Mouse (Mus musculus): Measurements from ENCODE around the gene Smagp. TPM values are rescaled to one million over a fixed set of nuclear protein-coding genes. Genes with fewer than 3 reads are reported as not detected.

The Smagp gene
- polyA plus RNA-seq, 1 experiment from 2014 or later: 33.3 TPM

DNA sequence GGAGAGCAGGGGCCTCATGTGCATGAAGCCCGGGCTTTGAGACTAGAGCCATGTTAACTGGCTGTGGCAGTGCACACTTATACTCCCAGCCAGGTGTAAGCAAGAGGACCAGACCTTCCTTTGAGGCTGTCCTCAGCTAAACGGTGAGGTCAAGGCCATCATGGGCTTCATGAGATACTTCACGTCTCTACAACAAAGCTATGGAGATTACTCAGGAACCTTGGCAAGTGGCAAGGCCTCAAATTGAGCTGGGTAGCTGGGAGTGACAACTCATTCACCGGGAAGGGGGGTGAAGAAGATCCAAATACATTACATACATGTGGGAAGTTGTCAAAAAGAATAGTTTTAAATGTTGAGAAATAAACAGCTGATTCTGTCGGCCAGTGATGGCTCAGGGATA is 24.1 kb upstream of the Smagp start:
- no peaks in the 10 kb centered on the region for H3K27me3 ChIP-seq (ENCODE audit: control insufficient read depth, insufficient read depth, low read length)

DNA sequence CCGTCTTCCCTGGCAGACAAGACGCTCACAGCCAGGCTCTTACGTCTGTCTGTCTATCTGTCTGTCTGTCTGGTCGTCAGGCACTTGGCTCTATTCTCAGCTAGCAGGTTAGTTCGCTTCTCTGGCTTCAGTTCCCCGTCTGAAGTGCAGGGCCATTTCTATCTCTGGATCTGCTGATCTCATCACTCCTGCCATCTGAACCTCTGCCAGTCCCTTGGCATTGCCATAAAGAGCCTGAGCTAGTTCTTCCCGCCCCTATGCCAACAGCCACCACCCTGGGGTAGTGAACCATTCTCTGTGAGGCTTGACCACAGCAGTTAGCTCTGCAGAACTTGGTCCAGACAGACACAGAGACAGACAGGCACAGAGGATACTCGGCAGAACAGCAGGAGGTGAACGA is 23.6 kb upstream of the Smagp start:
- H3K4me3 ChIP-seq (ENCODE audit: low read depth, low read length): no peak overlapping the region
- no peak for ATAC-seq (ENCODE audit: insufficient number of reproducible peaks, insufficient read depth, low FRiP score, low read depth)
- H3K36me3 ChIP-seq (ENCODE audit: control insufficient read depth, insufficient read depth, low read length): no peaks in the 10 kb centered on the region
- 86% methylated on average over 9 of the region's 9 CpGs for WGBS
- no peak overlapping the region for H3K4me2 ChIP-seq (replicated peaks; ENCODE audit: low read depth, low read length)
- H3K27me3 ChIP-seq (ENCODE audit: control insufficient read depth, insufficient read depth, low read length): no peaks in the 10 kb centered on the region
- no peaks in the 10 kb centered on the region for H3K9me3 ChIP-seq (ENCODE audit: control insufficient read depth, low read depth, low read length)
- H3K27ac ChIP-seq (ENCODE audit: low read length): no peak overlapping the region
- H3K9ac ChIP-seq (replicated peaks; ENCODE audit: low read depth, low read length): no peak overlapping the region
- H3K4me1 ChIP-seq (ENCODE audit: control insufficient read depth, insufficient read depth, low read length): no peaks in the 10 kb centered on the region

More for the DNA sequence above, 24.1 kb upstream of the Smagp start:
- Histone ChIP-seq H3K27ac (ENCODE audit: low read length) (no peak overlapping the region), H3K4me2 (replicated peaks; ENCODE audit: low read depth, low read length) (no peak overlapping the region), H3K36me3 (ENCODE audit: control insufficient read depth, insufficient read depth, low read length) (no peaks in the 10 kb centered on the region), H3K4me1 (ENCODE audit: control insufficient read depth, insufficient read depth, low read length) (peaks cover 5% of the 10 kb centered on the region; the same call in 1 of the 2 replicates), H3K4me3 (ENCODE audit: low read depth, low read length) (no peak overlapping the region), H3K9ac (replicated peaks; ENCODE audit: low read depth, low read length) (no peak overlapping the region), H3K9me3 (ENCODE audit: control insufficient read depth, low read depth, low read length) (no peaks in the 10 kb centered on the region)
- ATAC-seq (ENCODE audit: insufficient number of reproducible peaks, insufficient read depth, low FRiP score, low read depth): no peak
- WGBS: 93% methylated on average over 5 of the region's 5 CpGs

DNA sequence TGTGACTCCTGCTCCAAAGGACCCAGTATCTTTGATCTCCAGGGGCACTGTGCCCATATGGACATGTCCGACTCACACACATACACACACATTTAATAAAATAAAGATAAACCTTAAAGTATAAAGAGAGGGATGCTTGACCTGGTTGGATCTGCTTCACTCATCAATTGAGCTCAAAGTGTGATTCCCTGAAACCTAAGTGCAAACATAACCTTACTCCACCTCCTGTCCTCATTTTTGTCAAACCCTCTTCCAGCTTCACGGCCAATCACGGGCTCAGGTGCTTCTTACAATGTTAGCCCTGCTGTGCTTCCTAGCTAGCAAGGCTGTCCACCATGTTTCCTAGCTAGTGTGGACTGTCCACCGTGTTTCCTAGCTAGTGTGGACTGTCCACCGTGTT is 18.5 kb upstream of the Smagp start:
- ATAC-seq (ENCODE audit: insufficient number of reproducible peaks, insufficient read depth, low FRiP score, low read depth): no peak
- H3K4me1 ChIP-seq (ENCODE audit: control insufficient read depth, insufficient read depth, low read length): no peaks in the 10 kb centered on the region
- no peaks in the 10 kb centered on the region for H3K36me3 ChIP-seq (ENCODE audit: control insufficient read depth, insufficient read depth, low read length)
- H3K9ac ChIP-seq (replicated peaks; ENCODE audit: low read depth, low read length): no peak overlapping the region
- H3K4me3 ChIP-seq (ENCODE audit: low read depth, low read length): no peak overlapping the region
- H3K9me3 ChIP-seq (ENCODE audit: control insufficient read depth, low read depth, low read length): no peaks in the 10 kb centered on the region
- no peak overlapping the region for H3K4me2 ChIP-seq (replicated peaks; ENCODE audit: low read depth, low read length)
- WGBS: 83% methylated on average over 5 of the region's 5 CpGs
- H3K27ac ChIP-seq (ENCODE audit: low read length): no peak overlapping the region
- no peaks in the 10 kb centered on the region for H3K27me3 ChIP-seq (ENCODE audit: control insufficient read depth, insufficient read depth, low read length)

DNA sequence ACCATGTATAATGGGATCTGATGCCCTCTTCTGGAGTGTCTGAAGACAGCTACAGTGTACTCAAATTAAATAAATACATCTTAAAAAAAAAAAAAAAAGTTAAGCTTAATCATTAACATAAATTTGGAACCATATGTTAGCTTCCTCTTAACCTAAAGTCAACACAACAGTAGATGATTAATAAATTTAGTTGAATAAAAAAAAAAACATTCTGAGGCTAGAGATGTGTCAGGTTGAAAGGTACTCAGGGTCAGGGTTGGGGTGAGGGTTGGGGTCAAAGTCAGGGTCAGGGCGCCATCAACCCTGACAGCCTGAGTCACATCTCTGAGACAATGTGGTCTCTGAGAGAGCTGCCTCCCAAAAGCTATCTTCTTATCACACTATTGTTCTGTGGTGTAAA is 17.5 kb upstream of the Smagp start:
- no peak for ATAC-seq (ENCODE audit: insufficient number of reproducible peaks, insufficient read depth, low FRiP score, low read depth)
- no peak overlapping the region for H3K9ac ChIP-seq (replicated peaks; ENCODE audit: low read depth, low read length)
- H3K4me1 ChIP-seq (ENCODE audit: control insufficient read depth, insufficient read depth, low read length): no peaks in the 10 kb centered on the region
- no peaks in the 10 kb centered on the region for H3K9me3 ChIP-seq (ENCODE audit: control insufficient read depth, low read depth, low read length)
- no peak overlapping the region for H3K4me2 ChIP-seq (replicated peaks; ENCODE audit: low read depth, low read length)
- H3K4me3 ChIP-seq (ENCODE audit: low read depth, low read length): no peak overlapping the region
- no peak overlapping the region for H3K27ac ChIP-seq (ENCODE audit: low read length)
- no peaks in the 10 kb centered on the region for H3K27me3 ChIP-seq (ENCODE audit: control insufficient read depth, insufficient read depth, low read length)
- 83% methylated on average over 1 of the region's 1 CpGs for WGBS
- H3K36me3 ChIP-seq (ENCODE audit: control insufficient read depth, insufficient read depth, low read length): no peaks in the 10 kb centered on the region

DNA sequence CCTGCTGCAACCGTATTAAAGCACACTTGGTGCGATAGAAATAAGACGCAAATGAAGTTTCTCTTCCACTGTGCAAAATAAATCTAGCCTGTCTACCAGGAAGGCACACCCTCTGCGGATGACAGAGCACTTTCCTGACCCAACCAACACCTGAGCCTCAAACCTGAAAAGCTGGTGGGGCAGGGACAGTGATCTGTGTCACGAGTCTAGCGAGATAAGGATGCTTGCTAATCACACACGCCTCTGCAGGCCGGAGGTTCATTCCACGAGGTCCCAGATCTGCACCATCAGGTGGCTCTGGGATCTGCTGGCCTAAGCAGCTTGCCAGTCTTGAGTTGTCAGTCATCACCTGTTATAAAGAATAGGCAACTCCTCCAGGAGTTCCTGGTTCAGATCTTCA is 14.9 kb upstream of the Smagp start:
- Histone ChIP-seq H3K4me3 (ENCODE audit: low read depth, low read length) (no peak overlapping the region), H3K9me3 (ENCODE audit: control insufficient read depth, low read depth, low read length) (no peaks in the 10 kb centered on the region), H3K36me3 (ENCODE audit: control insufficient read depth, insufficient read depth, low read length) (no peaks in the 10 kb centered on the region), H3K4me1 (ENCODE audit: control insufficient read depth, insufficient read depth, low read length) (no peaks in the 10 kb centered on the region), H3K27ac (ENCODE audit: low read length) (no peak overlapping the region), H3K4me2 (replicated peaks; ENCODE audit: low read depth, low read length) (no peak overlapping the region), H3K27me3 (ENCODE audit: control insufficient read depth, insufficient read depth, low read length) (no peaks in the 10 kb centered on the region), H3K9ac (replicated peaks; ENCODE audit: low read depth, low read length) (no peak overlapping the region)
- ATAC-seq (ENCODE audit: insufficient number of reproducible peaks, insufficient read depth, low FRiP score, low read depth): no peak
- 67% methylated on average over 9 of the region's 9 CpGs for WGBS

DNA sequence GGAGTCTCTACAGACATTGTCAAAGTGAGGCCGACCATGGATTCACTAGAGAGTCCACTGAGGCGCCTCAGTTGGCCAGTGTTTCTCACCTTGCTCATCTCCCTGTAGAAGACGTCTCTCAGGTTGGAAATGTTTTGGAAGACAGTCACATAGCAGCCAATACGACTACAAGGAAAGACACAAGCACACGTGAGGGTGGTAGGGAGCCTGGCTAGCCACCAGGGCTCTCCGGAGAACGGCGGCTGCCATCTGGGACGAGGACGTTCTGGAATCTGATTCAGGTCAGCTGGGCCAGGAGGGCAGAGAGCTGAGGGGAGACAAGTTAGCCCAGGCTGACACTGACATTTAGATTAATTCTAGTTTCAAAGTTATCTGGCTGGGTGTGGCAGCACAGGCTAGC is 13.4 kb upstream of the Smagp start:
- Histone ChIP-seq H3K9ac (replicated peaks; ENCODE audit: low read depth, low read length) (no peak overlapping the region), H3K27me3 (ENCODE audit: control insufficient read depth, insufficient read depth, low read length) (no peaks in the 10 kb centered on the region), H3K36me3 (ENCODE audit: control insufficient read depth, insufficient read depth, low read length) (no peaks in the 10 kb centered on the region), H3K4me2 (replicated peaks; ENCODE audit: low read depth, low read length) (no peak overlapping the region), H3K9me3 (ENCODE audit: control insufficient read depth, low read depth, low read length) (no peaks in the 10 kb centered on the region), H3K4me3 (ENCODE audit: low read depth, low read length) (no peak overlapping the region), H3K27ac (ENCODE audit: low read length) (no peak overlapping the region), H3K4me1 (ENCODE audit: control insufficient read depth, insufficient read depth, low read length) (no peaks in the 10 kb centered on the region)
- ATAC-seq (ENCODE audit: insufficient number of reproducible peaks, insufficient read depth, low FRiP score, low read depth): no peak
- 82% methylated on average over 10 of the region's 10 CpGs for WGBS

DNA sequence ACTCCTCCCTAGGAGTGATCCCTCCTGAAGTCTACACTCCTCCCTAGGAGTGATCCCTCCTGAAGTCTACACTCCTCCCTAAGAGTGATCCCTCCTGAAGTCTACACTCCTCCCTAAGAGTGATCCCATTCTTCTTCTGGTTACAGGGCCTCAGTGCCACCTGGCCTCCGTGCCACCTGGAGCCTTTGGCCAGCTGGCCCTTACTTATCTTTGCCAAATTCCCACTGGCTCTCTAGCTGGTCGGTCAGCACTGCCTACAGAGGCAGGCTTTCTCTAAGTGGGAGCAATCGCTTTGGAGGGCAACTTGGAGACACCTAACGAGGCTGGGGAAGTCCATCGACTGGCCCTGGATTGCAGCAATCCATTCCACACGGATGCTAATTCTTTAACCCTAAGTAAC is 9.4 kb upstream of the Smagp start:
- H3K27ac ChIP-seq (ENCODE audit: low read length): no peak overlapping the region
- H3K9me3 ChIP-seq (ENCODE audit: control insufficient read depth, low read depth, low read length): no peaks in the 10 kb centered on the region
- no peak for ATAC-seq (ENCODE audit: insufficient number of reproducible peaks, insufficient read depth, low FRiP score, low read depth)
- 79% methylated on average over 6 of the region's 6 CpGs for WGBS
- no peaks in the 10 kb centered on the region for H3K27me3 ChIP-seq (ENCODE audit: control insufficient read depth, insufficient read depth, low read length)
- H3K4me2 ChIP-seq (replicated peaks; ENCODE audit: low read depth, low read length): no peak overlapping the region
- no peak overlapping the region for H3K4me3 ChIP-seq (ENCODE audit: low read depth, low read length)
- H3K36me3 ChIP-seq (ENCODE audit: control insufficient read depth, insufficient read depth, low read length): no peaks in the 10 kb centered on the region
- no peaks in the 10 kb centered on the region for H3K4me1 ChIP-seq (ENCODE audit: control insufficient read depth, insufficient read depth, low read length)
- no peak overlapping the region for H3K9ac ChIP-seq (replicated peaks; ENCODE audit: low read depth, low read length)

DNA sequence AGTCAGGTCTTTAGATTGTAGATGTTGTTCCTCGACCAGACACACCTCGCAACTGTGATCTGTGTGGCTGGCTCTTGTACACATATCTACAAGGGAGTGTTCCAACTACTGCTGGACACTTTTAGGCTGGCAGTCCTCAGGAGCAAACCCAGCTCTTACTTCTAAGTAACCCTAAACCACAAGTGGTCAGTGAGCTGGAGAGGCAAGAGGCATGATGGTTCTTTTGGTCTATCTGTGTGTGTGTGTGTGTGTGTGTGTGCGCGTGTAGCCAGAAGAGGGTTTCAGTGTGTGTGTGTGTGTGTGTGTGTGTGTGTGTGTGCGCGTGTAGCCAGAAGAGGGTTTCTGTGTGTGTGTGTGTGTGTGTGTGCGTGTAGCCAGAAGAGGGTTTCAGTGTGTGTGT is 5.7 kb upstream of the Smagp start:
- no peaks in the 10 kb centered on the region for H3K4me1 ChIP-seq (ENCODE audit: control insufficient read depth, insufficient read depth, low read length)
- H3K9ac ChIP-seq (replicated peaks; ENCODE audit: low read depth, low read length): no peak overlapping the region
- H3K4me3 ChIP-seq (ENCODE audit: low read depth, low read length): no peak overlapping the region
- H3K36me3 ChIP-seq (ENCODE audit: control insufficient read depth, insufficient read depth, low read length): no peaks in the 10 kb centered on the region
- no peaks in the 10 kb centered on the region for H3K9me3 ChIP-seq (ENCODE audit: control insufficient read depth, low read depth, low read length)
- no peak overlapping the region for H3K27ac ChIP-seq (ENCODE audit: low read length)
- ATAC-seq (ENCODE audit: insufficient number of reproducible peaks, insufficient read depth, low FRiP score, low read depth): no peak
- 91% methylated on average over 7 of the region's 7 CpGs for WGBS
- peaks cover 6% of the 10 kb centered on the region; the same call in 1 of the 2 replicates for H3K27me3 ChIP-seq (ENCODE audit: control insufficient read depth, insufficient read depth, low read length)
- no peak overlapping the region for H3K4me2 ChIP-seq (replicated peaks; ENCODE audit: low read depth, low read length)

DNA sequence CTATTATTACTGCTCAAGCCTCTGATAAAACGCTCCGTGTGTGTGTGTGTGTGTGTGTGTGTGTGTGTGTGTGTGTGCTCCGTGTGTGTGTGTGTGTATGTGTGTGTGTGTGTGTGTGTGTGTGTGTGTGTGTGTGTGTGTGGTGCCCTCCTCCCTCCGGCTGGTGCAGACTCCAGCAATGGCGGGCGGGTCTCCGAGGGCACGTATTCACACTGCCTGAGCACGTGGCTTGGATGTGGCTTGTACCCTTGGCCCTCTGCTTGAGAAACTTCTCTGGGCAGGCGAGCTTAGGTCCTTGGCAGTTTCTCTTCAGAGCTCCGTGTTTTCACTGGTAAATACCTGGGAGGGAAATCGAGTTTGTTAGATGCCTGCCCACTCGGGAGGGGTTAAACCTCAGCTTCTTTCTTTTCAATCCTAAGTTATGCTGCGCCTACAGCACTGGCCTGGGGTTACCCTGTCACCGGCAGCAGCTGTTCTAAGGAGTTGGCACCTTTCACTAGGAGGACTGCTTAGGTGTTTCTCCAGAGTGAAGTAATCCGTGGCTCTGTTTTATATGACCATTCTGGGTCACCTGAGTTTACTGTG is 4.6 kb upstream of the Smagp start:
- H3K9ac ChIP-seq (replicated peaks; ENCODE audit: low read depth, low read length): no peak overlapping the region
- H3K36me3 ChIP-seq (ENCODE audit: control insufficient read depth, insufficient read depth, low read length): no peaks in the 10 kb centered on the region
- no peak overlapping the region for H3K27ac ChIP-seq (ENCODE audit: low read length)
- no peak overlapping the region for H3K4me3 ChIP-seq (ENCODE audit: low read depth, low read length)
- no peaks in the 10 kb centered on the region for H3K4me1 ChIP-seq (ENCODE audit: control insufficient read depth, insufficient read depth, low read length)
- no peak overlapping the region for H3K4me2 ChIP-seq (replicated peaks; ENCODE audit: low read depth, low read length)
- peaks cover 6% of the 10 kb centered on the region; the same call in 1 of the 2 replicates for H3K27me3 ChIP-seq (ENCODE audit: control insufficient read depth, insufficient read depth, low read length)
- ATAC-seq (ENCODE audit: insufficient number of reproducible peaks, insufficient read depth, low FRiP score, low read depth): no peak
- 70% methylated on average over 15 of the region's 16 CpGs for WGBS
- H3K9me3 ChIP-seq (ENCODE audit: control insufficient read depth, low read depth, low read length): no peaks in the 10 kb centered on the region
